Comparison of ENCODE assay signal across 11 mouse cellular contexts in genomic region chr9:22149426-22150248, GRCm38 (mm10). TPM values are rescaled to one million over a fixed set of nuclear protein-coding genes. Genes with fewer than 3 reads are reported as not detected.
A peak's percentile ranks its signal among the peaks of the same experiment; 100 is the strongest.
DNase-seq lines count a peak whose midpoint lies in the region; ATAC-seq and TF ChIP-seq lines count a peak whose summit lies in the region.
"Had no signal": no experiment of that assay in that cellular context is flagged by ENCODE, and none has a peak within 500 bp of the region (broad histone marks: within the 10 kb centered on the region; RNA-seq: fewer than 3 reads in every experiment).

No protein-coding gene starts in this region.

- ATAC-seq in liver, embryonic 14.5 days (ENCODE audit: insufficient read depth) = peak; percentile 83
- no peak for ATAC-seq in CD4-positive, CD25-positive, alpha-beta regulatory T cell, adult 4 months

- peak overlapping the region; percentile 6; the same call in 1 of the 2 replicates for H3K4me3 ChIP-seq in testis, adult 2 months (ENCODE audit: control insufficient read depth, low read depth, low read length)
- H3K4me3 ChIP-seq in liver, embryonic 14.5 days (ENCODE audit: insufficient read depth in 1 of 2, low read depth in 2 of 2, low read length in 2 of 2) = no peak overlapping the region
- H3K4me3 ChIP-seq: heart, embryonic 15.5 days had no signal

- H3K9ac ChIP-seq in liver, embryonic 14.5 days (replicated peaks) = no peak overlapping the region
- H3K9ac ChIP-seq: heart, embryonic 15.5 days had no signal

- H3K4me1 ChIP-seq in testis, adult 2 months (ENCODE audit: control insufficient read depth, insufficient read depth, low read length) = peaks cover 4% of the 10 kb centered on the region
- H3K4me1 ChIP-seq in liver, embryonic 14.5 days (replicated peaks; ENCODE audit: control insufficient read depth in 2 of 2, insufficient read depth in 2 of 2, low read length in 1 of 2) = peaks cover 0 to 11% of the 10 kb centered on the region in 2 experiments; a peak in 2 of 4 replicates
- H3K4me1 ChIP-seq: heart, embryonic 15.5 days had no signal

- H3K36me3 ChIP-seq in testis, adult 2 months (ENCODE audit: control insufficient read depth, insufficient read depth, low read length) = no peaks in the 10 kb centered on the region
- H3K36me3 ChIP-seq in liver, embryonic 14.5 days (replicated peaks; ENCODE audit: control insufficient read depth, insufficient read depth, low read depth) = no peaks in the 10 kb centered on the region
- H3K36me3 ChIP-seq: heart, embryonic 15.5 days had no signal

- DNase-seq in testis, postnatal 14 days (ENCODE audit: low spot score) = no peak
- DNase-seq in induced T-regulatory cell, adult 2 months (ENCODE audit: low read depth) = peak; percentile 27
- no peak for DNase-seq in liver, embryonic 14.5 days (ENCODE audit: low read depth in 3 of 3, low spot score in 3 of 3)
- DNase-seq in adrenal gland, postnatal 10 days = no peak
- DNase-seq in adrenal gland, adult 2 months = no peak
- DNase-seq: cerebellum, postnatal 25 days had no signal

- TF ChIP-seq POLR2A in testis, adult 2 months (IDR thresholded peaks at IDR 0.05; ENCODE audit: control insufficient read depth, low read depth, low read length) = no peak

- TF ChIP-seq CTCF in testis, adult 2 months (IDR thresholded peaks at IDR 0.05; ENCODE audit: control insufficient read depth, insufficient read depth, insufficient replicate concordance, low read depth, low read length) = no peak
- TF ChIP-seq CTCF in liver, embryonic 14.5 days (IDR thresholded peaks at IDR 0.05; ENCODE audit: low read depth) = no peak

- H3K27ac ChIP-seq in testis, adult 2 months (ENCODE audit: control insufficient read depth, insufficient read depth, low read depth, low read length) = no peak overlapping the region
- no peak overlapping the region for H3K27ac ChIP-seq in liver, embryonic 14.5 days
- H3K27ac ChIP-seq: heart, embryonic 15.5 days; kidney, postnatal 0 days; macrophage had no signal

- no peak for TF ChIP-seq EP300 in liver, embryonic 14.5 days (IDR thresholded peaks at IDR 0.05; ENCODE audit: low read depth)

- no peak overlapping the region for H3K4me2 ChIP-seq in liver, embryonic 14.5 days (ENCODE audit: low read depth)
- H3K4me2 ChIP-seq: heart, embryonic 15.5 days had no signal

- H3K27me3 ChIP-seq in testis, adult 2 months (ENCODE audit: control insufficient read depth, insufficient read depth, low read length) = no peaks in the 10 kb centered on the region
- no peaks in the 10 kb centered on the region; the same call in 1 of the 2 replicates for H3K27me3 ChIP-seq in liver, embryonic 14.5 days (ENCODE audit: control insufficient read depth, insufficient read depth, low read length)
- H3K27me3 ChIP-seq: heart, embryonic 15.5 days had no signal

- 49% methylated on average over 20 of the region's 20 CpGs for WGBS in liver, embryonic 14.5 days (ENCODE audit: insufficient replicate concordance)

- no peaks in the 10 kb centered on the region for H3K9me3 ChIP-seq in liver, embryonic 14.5 days (ENCODE audit: control insufficient read depth, low read length)
- H3K9me3 ChIP-seq: heart, embryonic 15.5 days had no signal

RNA-seq across cellular contexts. Expression of gene Pigyl, which starts 7.0 kb away (rescaled TPM):
- polyA plus RNA-seq in testis, adult 2 months (2012; rRNA removed) = 64.8 and 73.5 TPM in 2 replicates
- polyA plus RNA-seq in liver, embryonic 14.5 days (2012; rRNA removed) = 17.5 and 26.4 TPM in 2 replicates
- polyA plus RNA-seq in liver, embryonic 14.5 days (2014; fragmentation: Nextera tagmentation; extraction: Ambion mirVana) = 41.5 and 42.1 TPM in 2 replicates
- total RNA-seq in adrenal gland, postnatal 10 days (2021) = 10 to 100 TPM; 46.4 to 54.9 TPM
- 10 to 100 TPM; 34.8 to 65.0 TPM for total RNA-seq in adrenal gland, adult 2 months (2021)
- polyA plus RNA-seq in adrenal gland, adult 2 months (2012; rRNA removed) = 75.3 and 79.6 TPM in 2 replicates
- polyA plus RNA-seq in CD4-positive, CD25-positive, alpha-beta regulatory T cell, adult 4 months (2017; shearing (Covaris generic)) = 10 to 100 TPM; 45.4 to 48.7 TPM

RNA-seq across cellular contexts. Expression of gene Acp5, which starts 14.1 kb away (rescaled TPM):
- 8.2 and 10.7 TPM in 2 replicates for polyA plus RNA-seq in testis, adult 2 months (2012; rRNA removed)
- 181 and 203 TPM in 2 replicates for polyA plus RNA-seq in liver, embryonic 14.5 days (2012; rRNA removed)
- polyA plus RNA-seq in liver, embryonic 14.5 days (2014; fragmentation: Nextera tagmentation; extraction: Ambion mirVana) = 195 and 196 TPM in 2 replicates
- 10 to 100 TPM; 28.0 to 74.3 TPM for total RNA-seq in adrenal gland, postnatal 10 days (2021)
- total RNA-seq in adrenal gland, adult 2 months (2021) = 10 to 100 TPM; 65.9 to 86.3 TPM
- 93.2 and 189 TPM in 2 replicates for polyA plus RNA-seq in adrenal gland, adult 2 months (2012; rRNA removed)
- 100 to 1,000 TPM; 221 to 282 TPM for polyA plus RNA-seq in CD4-positive, CD25-positive, alpha-beta regulatory T cell, adult 4 months (2017; shearing (Covaris generic))

RNA-seq across cellular contexts. Expression of gene Elof1, which starts 32.7 kb away (rescaled TPM):
- 1,299 and 1,403 TPM in 2 replicates for polyA plus RNA-seq in testis, adult 2 months (2012; rRNA removed)
- 59.5 and 72.5 TPM in 2 replicates for polyA plus RNA-seq in liver, embryonic 14.5 days (2012; rRNA removed)
- 98.2 and 102 TPM in 2 replicates for polyA plus RNA-seq in liver, embryonic 14.5 days (2014; fragmentation: Nextera tagmentation; extraction: Ambion mirVana)
- 10 to 100 TPM; 80.6 to 88.5 TPM for total RNA-seq in adrenal gland, postnatal 10 days (2021)
- total RNA-seq in adrenal gland, adult 2 months (2021) = 10 to 100 TPM; 73.9 to 90.9 TPM
- polyA plus RNA-seq in adrenal gland, adult 2 months (2012; rRNA removed) = 157 and 159 TPM in 2 replicates
- 10 to 100 TPM; 76.4 to 95.1 TPM for polyA plus RNA-seq in CD4-positive, CD25-positive, alpha-beta regulatory T cell, adult 4 months (2017; shearing (Covaris generic))

RNA-seq across cellular contexts. Expression of gene Zfp872, which starts 38.3 kb away (rescaled TPM):
- 0.05 and 0.16 TPM in 2 replicates for polyA plus RNA-seq in testis, adult 2 months (2012; rRNA removed)
- not detected in 2 replicates for polyA plus RNA-seq in liver, embryonic 14.5 days (2012; rRNA removed)
- polyA plus RNA-seq in liver, embryonic 14.5 days (2014; fragmentation: Nextera tagmentation; extraction: Ambion mirVana) = not detected in 2 replicates
- total RNA-seq in adrenal gland, postnatal 10 days (2021) = 1 to 10 TPM in 1 of 2 experiments, under 1 TPM in 1; 0.78 to 1.7 TPM
- total RNA-seq in adrenal gland, adult 2 months (2021) = 1 to 10 TPM; 1.8 to 3.9 TPM
- polyA plus RNA-seq in adrenal gland, adult 2 months (2012; rRNA removed) = 0.11 and 0.16 TPM in 2 replicates
- not detected for polyA plus RNA-seq in CD4-positive, CD25-positive, alpha-beta regulatory T cell, adult 4 months (2017; shearing (Covaris generic))
- polyA plus RNA-seq: macrophage had no signal

RNA-seq across cellular contexts. Expression of gene Cnn1, which starts 50.6 kb away (rescaled TPM):
- 5.8 and 22.3 TPM in 2 replicates for polyA plus RNA-seq in testis, adult 2 months (2012; rRNA removed)
- polyA plus RNA-seq in liver, embryonic 14.5 days (2012; rRNA removed) = 0.17 and 0.91 TPM in 2 replicates
- 0.09 and 0.44 TPM in 2 replicates for polyA plus RNA-seq in liver, embryonic 14.5 days (2014; fragmentation: Nextera tagmentation; extraction: Ambion mirVana)
- 10 to 100 TPM in 1 of 2 experiments, 1 to 10 TPM in 1; 1.4 to 12.9 TPM for total RNA-seq in adrenal gland, postnatal 10 days (2021)
- total RNA-seq in adrenal gland, adult 2 months (2021) = 1 to 10 TPM in 1 of 2 experiments, under 1 TPM in 1; 0.58 to 3.8 TPM
- polyA plus RNA-seq in adrenal gland, adult 2 months (2012; rRNA removed) = 1.1 and 1.8 TPM in 2 replicates
- polyA plus RNA-seq in CD4-positive, CD25-positive, alpha-beta regulatory T cell, adult 4 months (2017; shearing (Covaris generic)) = under 1 TPM in 1 of 2 experiments, not detected in 1; 0.22 TPM
- polyA plus RNA-seq: macrophage had no signal
